Mouse (Mus musculus): ENCODE measurements around the gene Stxbp5.
"Not testable (repeated sequence)": the region's sequence is repeated elsewhere in the genome, so short reads cannot be mapped to it uniquely, and the experiment has no call there.

Gene Stxbp5

DNA sequence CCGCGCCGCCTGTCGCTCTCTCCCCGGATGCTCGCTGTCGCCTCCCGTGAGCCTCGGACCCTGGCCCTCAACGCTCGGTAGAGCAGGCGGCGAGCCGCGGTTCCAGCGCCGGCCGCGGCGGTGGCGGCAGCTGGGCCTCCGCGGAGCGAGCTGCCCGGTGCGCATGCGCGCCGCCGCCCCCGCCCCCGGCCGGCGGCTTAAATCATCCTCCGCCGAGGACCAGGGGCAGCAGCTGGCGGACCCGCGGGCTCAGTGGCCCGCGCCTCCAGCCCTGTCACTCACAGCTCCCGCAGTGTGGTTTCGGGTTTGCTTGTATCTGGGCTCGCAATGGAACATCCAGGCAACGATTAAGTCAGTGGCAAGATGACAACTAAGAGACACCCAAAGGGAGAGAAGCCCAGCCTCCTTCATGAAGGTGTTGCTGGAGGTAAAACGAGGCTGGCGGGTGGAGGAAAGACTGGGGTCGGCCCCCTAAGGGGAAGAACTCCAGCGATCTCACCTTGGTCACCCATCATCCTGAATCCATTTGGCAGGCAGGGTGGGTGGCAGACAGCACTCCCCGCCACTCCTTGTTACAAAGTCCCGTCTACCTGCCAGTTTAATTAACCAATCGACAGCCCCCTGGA lies at the start of gene Stxbp5:
Gene Stxbp5, minus strand, starts transcription at position 9 of the 626 bp plus-strand sequence.
- peak; percentile 68 for DNase-seq

DNA sequence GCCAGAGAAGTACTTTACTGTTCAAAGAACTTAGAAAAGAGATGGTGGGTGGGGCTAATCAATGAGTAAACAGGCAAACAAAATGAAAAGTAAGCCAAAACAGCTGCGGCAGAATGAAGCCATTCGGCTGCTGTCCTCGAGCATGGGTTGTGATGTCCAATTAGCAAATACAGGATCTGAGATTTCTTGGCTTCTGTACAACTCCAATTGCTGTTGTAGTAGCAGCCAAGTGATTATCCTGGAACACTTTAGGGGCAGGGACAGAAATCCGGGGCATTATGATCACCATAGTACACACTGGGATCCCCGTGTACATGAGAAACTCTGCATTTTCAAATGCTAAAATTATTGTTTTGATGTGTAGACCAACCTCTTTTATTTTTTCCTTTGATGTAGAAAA lies 11.5 kb upstream of the Stxbp5 start:
- no peak for DNase-seq

DNA sequence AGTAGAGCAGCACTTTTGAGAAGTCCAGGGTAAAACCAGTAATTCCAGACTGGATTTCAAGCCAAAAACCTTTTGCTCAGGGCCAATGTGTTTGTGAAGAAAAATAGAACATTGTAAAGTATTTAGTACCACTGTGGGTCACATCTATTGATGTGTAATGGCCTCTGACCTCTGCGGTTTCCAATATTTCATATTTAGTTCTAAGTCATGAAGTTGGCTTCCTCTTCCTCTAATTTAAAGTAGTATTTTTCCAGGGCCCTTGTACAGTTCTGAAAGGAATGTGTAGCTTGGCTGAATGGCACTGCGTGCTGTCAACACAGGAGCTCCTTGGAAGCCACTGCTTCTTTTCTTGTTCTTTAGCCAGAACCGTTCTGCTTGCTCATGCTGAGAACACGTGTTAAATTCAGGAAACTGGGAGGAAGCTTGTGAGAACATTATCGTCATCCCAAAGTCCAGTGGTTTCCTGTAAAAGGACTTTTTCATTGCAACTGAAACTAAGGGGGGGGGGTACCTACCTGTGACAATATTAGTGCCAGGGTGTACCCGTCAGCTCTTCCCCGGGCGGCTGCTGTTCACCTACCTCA lies 7.1 kb upstream of the Stxbp5 start:
- no peak for DNase-seq

DNA sequence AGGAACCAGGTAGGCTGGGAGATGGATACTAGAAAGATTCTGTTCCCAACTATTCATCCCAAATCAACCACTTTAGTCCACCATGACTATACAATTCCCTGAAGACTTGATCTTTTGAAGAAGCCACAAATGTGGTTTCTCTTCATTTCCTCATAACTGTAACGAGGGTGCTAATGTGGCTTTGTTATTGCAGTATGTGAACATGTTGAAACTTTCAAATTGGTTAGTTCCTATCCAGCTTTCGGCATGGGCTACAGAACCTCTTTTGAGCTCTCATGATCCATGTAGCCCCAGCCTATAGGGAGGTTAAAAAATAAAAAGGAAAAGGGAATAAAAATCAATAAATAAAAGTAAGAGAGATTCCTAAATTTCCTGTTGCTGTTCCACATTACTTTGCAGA lies 6.6 kb upstream of the Stxbp5 start:
- DNase-seq: no peak

DNA sequence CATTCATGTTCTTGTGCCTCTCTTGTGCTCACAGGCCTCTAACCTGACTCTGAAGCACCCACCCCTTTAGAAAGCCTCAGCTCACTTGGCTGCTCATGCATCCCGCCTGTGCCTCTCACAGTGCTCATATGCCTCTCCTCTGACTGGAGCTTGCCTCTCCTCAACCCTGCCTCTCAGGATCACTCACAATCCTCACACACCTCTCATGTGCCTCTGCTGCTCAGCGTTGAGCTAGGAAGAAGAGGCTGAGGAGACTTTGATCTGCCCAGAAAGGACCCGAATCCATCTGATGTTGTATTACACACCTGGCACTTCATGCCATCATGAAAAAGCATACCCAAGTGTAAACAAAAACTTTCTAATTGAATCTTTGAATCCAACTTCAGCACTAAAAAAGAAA lies 5.3 kb upstream of the Stxbp5 start:
- DNase-seq: no peak

DNA sequence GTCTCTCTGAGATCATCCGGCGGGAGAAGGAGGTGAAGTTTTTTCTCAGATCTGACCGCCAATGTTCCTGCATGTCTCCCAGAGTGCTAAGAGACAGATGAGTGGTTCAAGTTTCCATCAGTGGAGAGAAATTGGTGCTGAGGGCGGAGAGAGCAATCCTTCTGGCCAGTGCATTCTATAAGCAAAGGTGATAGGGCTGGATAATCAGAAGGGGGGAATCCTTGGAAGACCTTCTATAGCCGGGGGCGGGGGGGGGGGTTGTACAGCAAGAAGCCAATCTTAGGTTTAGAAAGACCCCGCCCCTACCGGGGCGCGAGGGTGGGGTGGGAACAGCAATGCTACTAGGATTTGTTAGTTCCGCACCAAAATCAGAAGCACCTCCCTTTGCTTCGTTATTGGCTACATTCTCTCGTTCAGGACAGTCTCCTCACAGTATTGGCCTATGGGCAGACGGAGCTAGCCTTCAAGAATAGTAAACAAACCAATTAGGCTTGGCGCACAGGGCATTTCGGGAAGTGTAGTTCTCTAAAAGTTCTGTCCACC lies 889 bp upstream of the Stxbp5 start:
- DNase-seq: peak; percentile 96

DNA sequence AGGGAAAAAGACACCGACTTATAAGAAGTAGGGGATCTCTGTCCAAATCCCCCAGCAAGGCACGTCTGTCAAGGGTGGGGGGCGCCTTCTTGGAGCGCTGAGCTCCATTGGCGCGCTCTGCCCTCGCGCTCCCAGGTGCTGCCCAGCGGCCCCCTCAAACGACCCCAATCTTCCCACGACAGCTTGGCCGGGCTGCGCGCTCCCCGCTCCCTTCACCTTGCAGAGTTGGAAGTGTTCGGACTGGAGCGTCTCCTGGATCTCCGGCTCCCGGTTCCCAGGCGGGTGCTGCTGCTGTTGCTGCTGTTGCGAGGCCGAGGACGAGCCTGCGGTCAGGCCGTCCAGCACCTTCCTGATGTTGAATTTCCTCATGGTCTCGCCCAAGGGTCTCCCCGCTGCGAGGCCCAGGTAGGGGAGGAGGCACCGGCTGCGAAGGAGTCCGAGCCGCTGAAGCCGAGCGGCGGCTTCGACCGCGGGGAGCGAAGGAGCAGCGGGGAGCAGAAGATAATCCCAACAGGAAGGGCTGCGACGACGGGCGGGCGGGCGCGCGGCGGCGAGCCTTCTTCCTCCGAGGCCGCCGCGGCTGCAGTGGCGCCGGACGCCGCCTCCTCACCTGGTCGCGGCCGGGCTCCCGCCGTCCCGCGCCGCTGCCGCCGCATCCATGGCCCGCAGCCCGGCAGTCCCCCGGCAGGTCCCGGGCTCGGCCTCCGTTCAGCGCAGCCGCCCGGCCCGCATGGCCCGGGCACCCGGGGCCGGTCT lies 386 bp downstream of the Stxbp5 start:
- DNase-seq: peak; percentile 34

DNA sequence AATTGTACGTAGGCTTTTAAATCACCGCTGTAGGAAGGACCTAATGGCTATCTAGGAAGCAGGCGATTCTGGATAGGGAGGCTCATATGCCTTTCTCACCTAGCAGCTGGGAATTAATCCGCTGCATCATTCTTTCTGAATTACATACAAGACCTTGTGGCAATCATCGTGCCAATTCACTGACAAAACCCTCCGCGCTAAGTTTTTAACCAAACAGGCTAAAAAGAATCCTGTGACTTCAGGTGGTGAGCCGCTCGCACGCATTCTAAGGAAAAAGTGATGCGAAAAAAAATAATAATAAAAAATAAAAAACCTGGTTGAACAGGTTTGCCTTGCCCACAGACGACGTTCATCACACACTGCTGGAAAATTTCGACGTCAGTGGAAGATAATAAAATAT lies 1.1 kb downstream of the Stxbp5 start:
- no peak for DNase-seq

DNA sequence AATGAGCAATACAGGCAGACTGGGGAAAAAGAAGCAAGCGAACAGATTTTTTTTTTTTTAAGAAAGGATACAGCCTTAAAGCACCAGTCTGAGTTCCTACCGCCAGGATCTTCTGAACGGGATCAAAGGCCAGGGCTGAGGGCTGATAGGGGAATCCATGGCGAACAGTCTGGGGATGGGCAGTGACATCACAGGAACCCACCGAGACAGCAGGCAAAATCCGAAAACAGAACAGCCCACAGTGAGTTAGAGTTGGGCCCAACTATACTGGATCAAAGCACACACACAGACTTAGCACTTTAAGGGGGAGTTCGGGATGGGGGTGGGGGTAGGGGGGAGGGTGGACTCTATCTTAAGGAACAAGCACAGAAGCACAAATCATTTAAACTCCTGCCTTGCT lies 1.8 kb downstream of the Stxbp5 start:
- DNase-seq: no peak

DNA sequence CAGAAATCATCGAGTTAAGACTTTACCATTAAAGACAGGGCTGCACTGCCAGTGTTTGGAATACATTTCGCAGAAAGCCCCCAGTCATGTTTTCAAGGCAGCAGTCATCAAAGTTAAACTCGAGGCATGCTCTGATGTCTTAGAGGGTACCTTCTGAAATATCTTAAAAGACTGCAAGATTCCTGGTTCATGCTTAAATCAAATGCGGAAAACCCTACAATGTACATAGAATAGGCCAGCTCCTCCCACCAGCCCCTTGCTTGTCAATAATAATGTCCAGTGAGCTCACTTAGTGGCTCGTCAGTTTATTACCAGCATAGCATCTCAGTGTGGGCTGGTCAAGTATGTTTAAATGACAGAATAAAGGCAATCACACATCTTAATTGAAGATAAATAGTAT lies 3.0 kb downstream of the Stxbp5 start:
- DNase-seq: no peak

DNA sequence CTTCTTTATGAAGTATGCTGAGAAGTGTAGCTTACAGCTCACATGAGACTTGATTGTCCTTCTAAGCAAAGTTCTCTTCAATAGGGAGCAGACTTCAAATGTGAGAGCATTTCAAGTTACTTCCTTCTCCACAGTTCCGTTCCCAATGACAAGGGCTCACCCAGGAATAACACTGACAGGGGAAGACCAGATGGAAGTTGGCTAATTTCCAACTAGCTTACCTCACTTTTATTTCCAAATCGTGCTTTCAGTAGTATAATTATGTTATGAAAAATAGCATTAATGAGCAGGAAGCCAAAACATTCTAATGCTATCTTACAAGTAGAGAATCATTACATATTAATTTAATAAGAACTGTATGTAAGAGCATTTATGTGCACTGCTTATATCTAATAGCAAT lies 7.3 kb downstream of the Stxbp5 start:
- no peak for DNase-seq

DNA sequence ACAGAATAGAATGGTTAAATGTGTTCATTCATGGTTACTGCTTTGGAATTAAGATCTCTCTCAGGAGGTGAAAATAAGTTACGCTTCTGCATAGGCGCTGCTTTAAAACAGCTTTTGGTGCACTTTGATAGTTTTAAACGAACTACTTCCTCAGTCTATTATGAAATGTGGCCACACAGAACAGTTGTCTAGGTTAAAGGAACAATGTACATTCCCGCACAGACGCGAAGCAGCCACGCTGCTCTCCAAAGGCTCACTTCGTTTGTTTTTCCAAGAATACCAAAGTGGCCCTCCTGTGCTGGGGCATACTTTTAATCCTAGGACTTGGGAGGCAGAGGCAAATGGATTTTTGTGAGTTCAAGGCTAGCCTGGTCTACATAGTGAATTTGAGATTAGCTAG lies 11.2 kb downstream of the Stxbp5 start:
- DNase-seq: no peak

DNA sequence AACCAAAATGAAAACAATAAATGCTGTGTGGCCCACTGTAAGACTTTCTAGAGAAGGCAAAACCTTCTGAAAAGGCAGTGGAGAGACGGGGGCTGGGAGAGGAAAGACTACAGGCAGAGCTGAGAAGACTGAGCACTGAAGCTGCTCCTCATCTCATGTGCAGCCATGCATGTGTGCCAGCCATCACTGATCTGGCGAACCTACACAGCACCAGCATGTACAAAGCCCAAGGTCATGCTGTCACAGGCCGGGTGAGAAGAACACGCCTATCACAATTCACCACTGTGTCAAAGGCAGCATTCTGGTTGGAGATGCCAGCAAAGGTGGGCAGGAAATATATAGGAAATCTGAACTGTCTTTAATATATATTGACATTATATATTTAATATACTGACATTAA lies 12.2 kb downstream of the Stxbp5 start:
- DNase-seq: no peak

DNA sequence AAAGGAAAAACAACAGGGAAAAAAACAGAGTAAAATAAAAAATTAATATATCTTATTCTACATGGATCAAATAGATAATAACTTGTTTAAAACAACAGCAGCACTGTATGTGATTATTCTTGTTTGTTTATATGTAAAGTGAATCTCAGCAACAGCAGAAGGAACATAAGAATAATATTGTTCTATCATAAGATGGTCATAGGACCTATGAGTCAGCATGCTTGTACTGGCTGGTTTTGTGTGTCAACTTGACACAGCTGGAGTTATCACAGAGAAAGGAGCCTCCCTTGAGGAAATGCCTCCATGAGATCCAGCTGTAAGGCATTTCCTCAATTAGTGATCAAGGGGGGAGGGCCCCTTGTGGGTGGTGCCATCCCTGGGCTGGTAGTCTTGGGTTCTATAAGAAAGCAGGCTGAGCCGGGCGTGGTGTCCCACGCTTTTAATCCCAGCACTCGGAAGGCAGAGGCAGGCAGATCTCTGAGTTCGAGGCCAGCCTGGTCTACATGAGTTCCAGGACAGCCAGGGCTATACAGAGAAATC lies 19.0 kb downstream of the Stxbp5 start:
- DNase-seq: not testable (repeated sequence)

DNA sequence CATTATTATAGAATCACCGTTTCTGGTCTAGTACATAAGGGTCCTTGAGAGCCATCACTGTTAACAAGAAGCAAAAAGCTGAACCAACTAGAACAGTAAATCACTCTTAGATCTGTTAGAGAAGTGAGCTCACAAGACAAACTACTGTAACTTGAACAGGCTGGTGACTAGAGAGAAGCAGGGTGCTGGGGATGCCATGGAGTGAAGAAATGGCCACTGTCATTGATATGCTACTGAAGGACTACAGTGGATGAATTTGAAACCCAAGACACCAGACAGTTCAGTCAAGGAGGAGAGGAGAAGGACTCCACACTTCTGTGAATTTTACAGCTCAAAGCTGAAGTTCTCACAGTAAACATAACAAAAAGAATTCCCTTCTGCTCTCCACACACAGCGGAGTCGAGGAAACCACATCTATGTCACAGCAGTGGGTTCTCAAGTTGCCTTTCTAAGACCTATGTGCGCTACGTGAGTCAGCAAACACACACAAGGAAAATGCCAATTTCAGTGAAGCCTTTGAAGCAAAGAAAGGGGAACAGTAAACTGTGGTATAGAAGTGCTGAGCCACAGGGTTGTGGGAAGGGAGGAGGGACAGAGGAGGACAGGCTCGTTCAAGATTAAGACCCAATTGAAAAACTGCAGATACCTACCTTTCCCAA lies 20.7 kb downstream of the Stxbp5 start:
- no peak for DNase-seq

DNA sequence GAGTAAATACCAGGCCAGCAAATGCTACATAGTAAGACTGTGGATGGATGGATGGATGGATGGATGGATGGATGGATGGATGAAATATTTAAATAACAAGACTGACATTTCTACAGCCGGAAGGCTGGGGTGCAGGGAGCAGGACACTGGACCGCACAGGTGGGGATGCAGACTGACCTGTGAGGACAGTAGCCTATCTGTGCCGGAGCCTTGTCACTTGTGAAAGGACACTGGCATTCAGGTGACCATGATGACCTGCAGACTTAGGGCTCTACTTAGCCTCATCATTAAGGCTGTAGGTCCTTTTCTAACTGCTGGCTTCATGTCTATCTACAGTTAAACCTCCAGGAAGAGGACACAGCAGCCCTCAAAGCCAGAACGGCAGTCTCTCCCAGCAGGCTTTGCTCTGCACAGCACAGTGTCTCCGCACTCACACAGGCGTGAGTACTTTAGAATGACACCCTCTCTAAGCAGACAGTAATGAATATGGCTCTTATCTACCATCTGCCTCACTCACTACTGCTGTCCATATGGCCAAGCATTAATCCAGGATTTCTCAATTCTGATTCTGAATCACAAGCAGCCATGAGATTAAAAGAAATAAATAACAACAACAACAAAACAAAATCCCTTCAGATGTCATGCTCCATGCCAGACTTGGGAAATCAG lies 21.9 kb downstream of the Stxbp5 start:
- DNase-seq: no peak

DNA sequence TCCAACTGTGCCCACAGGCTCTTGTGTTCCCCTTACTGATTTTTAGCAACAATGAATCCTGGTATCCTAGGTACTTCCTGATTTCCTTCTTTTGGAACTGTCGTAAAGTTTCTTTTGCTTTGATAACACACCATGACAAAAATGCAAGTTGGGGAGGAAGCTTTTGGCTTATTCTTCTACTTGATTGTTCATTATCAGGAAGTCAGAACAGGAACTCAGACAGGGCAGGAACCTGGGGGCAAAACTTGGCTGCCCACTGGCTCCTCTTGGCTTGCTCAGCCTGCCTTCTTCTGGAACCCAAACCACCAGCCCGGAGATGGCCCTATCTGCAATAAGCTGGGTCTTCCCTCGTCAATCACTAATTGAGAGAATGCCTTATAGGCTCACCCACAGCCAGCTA lies 25.0 kb downstream of the Stxbp5 start:
- no peak for DNase-seq

DNA sequence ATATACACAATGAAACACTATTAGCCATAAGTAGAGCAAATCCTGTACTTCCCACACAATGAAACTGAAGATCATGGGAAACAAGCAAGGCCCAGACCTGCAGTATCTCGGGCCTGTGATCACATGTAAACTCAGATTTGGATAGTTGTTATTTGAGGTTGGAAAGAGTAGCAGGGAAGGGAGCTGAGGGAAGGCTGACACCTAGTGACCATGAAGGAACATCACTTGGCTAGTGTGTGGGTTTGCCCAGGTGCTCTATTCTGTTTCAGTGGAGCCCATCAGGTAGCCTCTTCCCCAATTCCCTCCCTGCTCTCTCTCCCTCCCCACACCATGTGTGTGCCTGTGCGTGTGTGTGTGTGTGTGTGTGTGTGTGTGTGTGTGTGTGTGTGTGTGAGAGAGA lies 28.7 kb downstream of the Stxbp5 start:
- DNase-seq: no peak

DNA sequence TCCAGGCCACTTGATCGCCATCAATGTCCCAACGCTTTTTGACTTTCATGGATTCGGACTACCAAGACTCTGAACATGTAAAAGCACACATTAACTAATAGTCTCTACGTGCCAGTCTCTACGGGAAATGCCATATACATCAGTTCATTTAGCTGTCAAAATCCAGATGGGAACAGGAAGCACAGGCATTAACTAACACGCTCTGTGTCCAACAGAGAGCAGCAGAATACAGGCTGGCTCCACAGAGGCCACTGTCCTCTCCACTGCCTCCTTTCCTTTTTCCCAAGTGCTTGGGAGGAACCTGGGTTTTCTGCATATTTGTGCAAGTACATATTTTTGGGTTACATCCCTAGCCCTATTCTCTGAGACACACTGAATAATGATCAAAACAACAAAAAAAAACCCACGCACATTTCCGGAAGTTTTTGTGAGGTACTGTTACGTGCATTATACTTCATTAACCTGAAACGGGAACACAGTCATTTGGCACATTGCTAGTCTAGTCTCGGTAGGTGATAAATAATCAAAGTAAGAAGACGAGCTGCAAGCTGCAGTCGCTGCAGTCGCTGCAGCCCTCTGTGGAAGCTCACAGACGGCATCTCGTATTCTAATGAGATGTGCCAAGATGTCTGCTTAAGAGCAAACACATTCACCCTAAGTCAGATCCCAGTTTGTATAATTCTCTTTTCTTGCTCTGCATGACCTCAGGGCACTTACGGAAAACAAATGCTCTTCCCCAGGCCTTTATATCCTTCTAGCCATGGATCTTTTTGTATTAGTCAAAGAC lies 33.9 kb downstream of the Stxbp5 start:
- no peak for DNase-seq

DNA sequence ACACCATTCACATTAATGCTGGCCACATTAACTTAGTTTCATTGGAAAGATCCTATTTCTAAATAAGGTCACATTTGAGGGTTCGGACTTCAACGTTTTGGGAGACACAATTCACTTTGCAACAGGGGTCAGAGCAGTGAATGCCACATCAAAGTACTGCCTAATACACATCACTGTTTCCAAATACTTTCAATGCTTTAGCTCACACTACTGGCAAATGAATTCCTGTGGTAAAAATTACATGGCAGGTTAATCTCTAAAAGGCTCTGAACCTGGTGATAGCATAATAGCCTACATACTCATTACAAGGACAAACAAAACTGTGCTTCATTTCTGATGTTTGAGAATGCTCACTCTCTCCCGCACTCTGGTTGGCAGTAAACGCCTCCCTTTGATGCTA lies 40.9 kb downstream of the Stxbp5 start:
- DNase-seq: no peak

DNA sequence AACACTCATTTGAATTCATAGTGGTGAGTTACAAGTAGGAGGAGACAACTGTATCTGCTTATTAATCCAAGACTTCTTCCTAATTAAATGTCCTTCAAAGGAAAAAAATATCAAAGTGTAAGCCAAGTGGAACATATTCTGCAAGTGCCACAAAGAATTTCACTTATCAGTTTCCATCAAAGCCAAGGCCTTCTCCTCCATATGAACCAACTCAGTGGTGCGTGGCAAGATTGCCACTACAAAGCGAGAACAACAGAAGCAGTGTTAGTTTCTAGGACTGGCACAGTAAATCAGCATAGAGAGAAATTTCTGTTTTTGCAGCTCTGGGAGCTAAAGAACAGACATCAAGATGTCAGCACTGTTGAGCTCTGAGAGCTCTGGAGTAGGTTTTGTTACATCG lies 41.4 kb downstream of the Stxbp5 start:
- DNase-seq: no peak

DNA sequence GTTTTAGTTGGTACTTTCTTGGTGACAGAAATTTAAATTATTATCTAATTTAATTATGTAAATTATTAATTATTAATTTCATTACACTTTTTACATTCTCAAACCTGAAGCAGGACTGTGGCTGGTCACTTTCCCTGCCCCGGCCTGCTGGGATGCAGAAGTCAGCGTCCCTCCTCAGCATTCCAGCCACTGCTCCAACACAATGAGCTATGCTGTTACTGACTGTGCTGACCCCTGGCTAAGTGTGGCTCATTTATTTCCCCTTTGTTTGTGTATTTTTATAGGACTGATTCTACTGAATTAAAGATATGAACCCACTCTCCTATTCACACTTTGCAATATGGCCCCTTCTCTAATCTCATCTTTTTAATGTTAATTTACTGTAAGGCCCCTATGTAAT lies 43.0 kb downstream of the Stxbp5 start:
- no peak for DNase-seq
